Mouse (Mus musculus) inflammation-experienced regulatory T-cells, adult 6 months (primary cell): ENCODE measurements at regions not wholly inside any gene's neighbourhood (a gene's known extent, or its start where the extent isn't known, plus 50 kb on each side); places are given as distances from the start of the nearest gene placed in this dataset.

Experiments used
- ATAC-seq: one replicate; pipeline ENCODE4 v1.8.0; 2017

- no peak for ATAC-seq
Measured at GRCm38 (mm10) chr10:17212551-17213309, 510.3 kb upstream of the Cited2 start.

- ATAC-seq = no peak
Measured at GRCm38 (mm10) chr10:17213310-17214064, 509.5 kb upstream of the Cited2 start.

- ATAC-seq = no peak
Measured at GRCm38 (mm10) chr10:17214065-17214440, 509.0 kb upstream of the Cited2 start.

GRCm38 (mm10) chr10:17215029-17215428, 508.0 kb upstream of the Cited2 start:
- ATAC-seq = no peak

- ATAC-seq = no peak
Measured at GRCm38 (mm10) chr10:17221495-17221894, 501.5 kb upstream of the Cited2 start.

GRCm38 (mm10) chr10:17225727-17226126, 497.3 kb upstream of the Cited2 start:
- no peak for ATAC-seq

- ATAC-seq = no peak
Measured at GRCm38 (mm10) chr10:17230040-17230818, 492.8 kb upstream of the Cited2 start.

GRCm38 (mm10) chr10:17235955-17236650, 486.9 kb upstream of the Cited2 start:
- ATAC-seq = no peak

- no peak for ATAC-seq
Measured at GRCm38 (mm10) chr10:17236761-17237160, 486.3 kb upstream of the Cited2 start.

GRCm38 (mm10) chr10:17237463-17237862, 485.6 kb upstream of the Cited2 start:
- ATAC-seq = no peak

- ATAC-seq = no peak
Measured at GRCm38 (mm10) chr10:17237918-17238850, 484.8 kb upstream of the Cited2 start.

GRCm38 (mm10) chr10:17248270-17248669, 474.7 kb upstream of the Cited2 start:
- no peak for ATAC-seq

- no peak for ATAC-seq
Measured at GRCm38 (mm10) chr10:17253040-17253439, 470.0 kb upstream of the Cited2 start.

- no peak for ATAC-seq
Measured at GRCm38 (mm10) chr10:17260154-17260553, 462.9 kb upstream of the Cited2 start.

- no peak for ATAC-seq
Measured at GRCm38 (mm10) chr10:17260615-17261014, 462.4 kb upstream of the Cited2 start.

- no peak for ATAC-seq
Measured at GRCm38 (mm10) chr10:17261192-17261824, 461.7 kb upstream of the Cited2 start.

- no peak for ATAC-seq
Measured at GRCm38 (mm10) chr10:17261825-17262205, 461.2 kb upstream of the Cited2 start.

- no peak for ATAC-seq
Measured at GRCm38 (mm10) chr10:17272646-17273045, 450.4 kb upstream of the Cited2 start.

GRCm38 (mm10) chr10:17273855-17274254, 449.2 kb upstream of the Cited2 start:
- ATAC-seq = no peak

GRCm38 (mm10) chr10:17275214-17275613, 447.8 kb upstream of the Cited2 start:
- no peak for ATAC-seq

- ATAC-seq = no peak
Measured at GRCm38 (mm10) chr10:17277911-17278310, 445.1 kb upstream of the Cited2 start.
